Mouse (Mus musculus): ENCODE measurements around the gene Mlh3.
"Not testable (repeated sequence)": the region's sequence is repeated elsewhere in the genome, so short reads cannot be mapped to it uniquely, and the experiment has no call there.

The Mlh3 gene

GRCm38 (mm10) chr12:85270319-85270718 lies at the start of gene Mlh3:
TSS of gene Mlh3 (minus strand) at chr12:85270599.
- DNase-seq, result peak; percentile 89 to 95

GRCm38 (mm10) chr12:85308651-85309050 lies 38.3 kb upstream of the Mlh3 start:
- no peak for DNase-seq

- DNase-seq, result peak; percentile 85 to 91
These were observed 35.0 kb upstream of the Mlh3 start for GRCm38 (mm10) chr12:85305247-85305892.

- DNase-seq, result peak in 1 of 2 experiments; percentile 24
These were observed 34.3 kb upstream of the Mlh3 start for GRCm38 (mm10) chr12:85304725-85305124.

GRCm38 (mm10) chr12:85303256-85303655 lies 32.9 kb upstream of the Mlh3 start:
- DNase-seq, result peak; percentile 31 to 39

- peak in 1 of 2 experiments; percentile 31 for DNase-seq
These were observed 28.4 kb upstream of the Mlh3 start for GRCm38 (mm10) chr12:85298835-85299180.

GRCm38 (mm10) chr12:85298127-85298834 lies 27.9 kb upstream of the Mlh3 start:
- peak in 1 of 2 experiments; percentile 24 for DNase-seq

GRCm38 (mm10) chr12:85297345-85297997 lies 27.1 kb upstream of the Mlh3 start:
- DNase-seq, result peak; percentile 16 to 23

- DNase-seq, result no peak
These were observed 26.5 kb upstream of the Mlh3 start for GRCm38 (mm10) chr12:85296915-85297314.

GRCm38 (mm10) chr12:85295506-85295905 lies 25.1 kb upstream of the Mlh3 start:
- DNase-seq, result peak; percentile 21 to 23

GRCm38 (mm10) chr12:85292906-85293305 lies 22.5 kb upstream of the Mlh3 start:
- no peak for DNase-seq

- DNase-seq, result no peak
These were observed 21.9 kb upstream of the Mlh3 start for GRCm38 (mm10) chr12:85292288-85292687.

GRCm38 (mm10) chr12:85291541-85291940 lies 21.1 kb upstream of the Mlh3 start:
- DNase-seq, result peak; percentile 54 to 68

- peak; percentile 50 to 58 for DNase-seq
These were observed 20.2 kb upstream of the Mlh3 start for GRCm38 (mm10) chr12:85290633-85291032.

GRCm38 (mm10) chr12:85289157-85290000 lies 19.0 kb upstream of the Mlh3 start:
- peak; percentile 47 to 60 for DNase-seq

GRCm38 (mm10) chr12:85288486-85289156 lies 18.2 kb upstream of the Mlh3 start, which contains the start of gene Zc2hc1c:
TSS of gene Zc2hc1c (plus strand) at chr12:85288591.
- DNase-seq, result peak; percentile 97

- DNase-seq, result peak in 1 of 2 experiments; percentile 64
These were observed 17.5 kb upstream of the Mlh3 start, which contains the start of gene Acyp1 for GRCm38 (mm10) chr12:85287809-85288485. TSS of gene Acyp1 (minus strand) at chr12:85288438.

GRCm38 (mm10) chr12:85286941-85287340 lies 16.5 kb upstream of the Mlh3 start:
- DNase-seq, result peak in 1 of 2 experiments; percentile 58

- no peak for DNase-seq
These were observed 14.6 kb upstream of the Mlh3 start for GRCm38 (mm10) chr12:85284996-85285395.

GRCm38 (mm10) chr12:85284331-85284730 lies 13.9 kb upstream of the Mlh3 start:
- DNase-seq, result no peak

- DNase-seq, result not testable (repeated sequence)
These were observed 11.4 kb upstream of the Mlh3 start for GRCm38 (mm10) chr12:85281756-85282155.
